Mouse (Mus musculus) monocyte, adult 2 months (primary cell): Measurements from ENCODE around the gene Rps6kc1.

Source experiments
- DNase-seq, 2 experiments: peaks; one replicate each; pipeline ENCODE4 v3.0.0; 2022; ENCODE audit warnings: low spot score in 2 of 2, low read depth in 1 of 2

The Rps6kc1 gene

GRCm38 (mm10) chr1:190836046-190836445, 75.5 kb downstream of the Rps6kc1 start:
- no peak for DNase-seq

- no peak for DNase-seq
Measured at GRCm38 (mm10) chr1:190834201-190834907, 77.2 kb downstream of the Rps6kc1 start.

DNA sequence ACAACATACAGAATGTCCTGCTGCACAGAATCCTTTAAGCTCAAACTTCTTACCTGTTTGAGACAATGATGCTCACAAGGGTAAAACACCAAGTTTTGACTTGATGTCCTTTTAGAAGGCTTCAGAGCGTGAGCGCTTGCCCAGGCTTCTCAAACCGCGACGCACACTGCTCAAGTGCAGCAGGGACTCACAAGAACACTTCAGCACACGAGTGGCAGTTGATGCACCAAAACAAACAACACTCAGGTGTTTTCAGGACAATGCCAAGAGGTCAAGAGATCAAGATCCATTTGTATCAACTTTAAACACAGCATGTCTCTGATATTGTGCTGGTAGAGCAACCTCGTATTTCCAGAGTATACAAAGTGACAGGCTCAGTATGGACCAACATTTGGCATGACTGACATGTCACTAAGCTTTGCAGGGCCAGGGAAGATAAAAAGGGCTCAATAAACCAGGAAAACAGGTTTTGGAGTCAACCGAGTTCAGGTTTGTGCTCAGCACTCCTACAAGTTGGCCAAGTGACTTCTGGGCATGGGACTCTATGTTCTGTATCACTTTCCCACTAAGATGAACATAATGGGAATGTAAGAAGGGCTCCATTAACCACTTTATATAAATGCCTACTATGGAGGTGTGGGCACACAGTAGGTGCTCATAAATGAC, 78.5 kb downstream of the Rps6kc1 start:
- DNase-seq: no peak

GRCm38 (mm10) chr1:190831839-190832497, 79.6 kb downstream of the Rps6kc1 start:
- no peak for DNase-seq

DNA sequence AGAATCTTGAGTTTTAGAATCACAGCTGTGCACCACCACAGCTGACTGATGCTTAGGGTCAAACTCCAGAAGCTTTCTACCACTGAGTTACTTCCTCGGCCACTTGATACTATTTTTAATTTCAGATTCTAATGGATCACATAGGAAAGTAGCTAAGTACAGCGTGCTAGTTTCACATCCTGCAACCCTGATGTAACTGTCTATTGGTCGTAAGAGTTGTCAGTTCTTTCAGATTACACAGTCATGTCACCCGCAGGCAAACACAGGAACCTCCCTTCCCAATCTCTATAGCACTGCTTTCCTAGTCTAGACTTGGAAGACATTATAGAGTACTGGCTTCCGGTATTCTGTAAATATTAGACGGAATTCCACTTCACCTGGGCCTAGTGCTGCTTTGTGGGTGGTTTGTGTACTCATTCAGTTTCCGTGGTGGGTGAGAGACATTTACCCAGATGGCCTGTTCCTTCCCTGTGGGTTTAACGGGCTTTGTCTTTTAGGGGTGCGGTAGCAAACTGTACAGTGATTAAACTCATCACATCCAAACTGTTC, 85.0 kb downstream of the Rps6kc1 start:
- DNase-seq: no peak

DNA sequence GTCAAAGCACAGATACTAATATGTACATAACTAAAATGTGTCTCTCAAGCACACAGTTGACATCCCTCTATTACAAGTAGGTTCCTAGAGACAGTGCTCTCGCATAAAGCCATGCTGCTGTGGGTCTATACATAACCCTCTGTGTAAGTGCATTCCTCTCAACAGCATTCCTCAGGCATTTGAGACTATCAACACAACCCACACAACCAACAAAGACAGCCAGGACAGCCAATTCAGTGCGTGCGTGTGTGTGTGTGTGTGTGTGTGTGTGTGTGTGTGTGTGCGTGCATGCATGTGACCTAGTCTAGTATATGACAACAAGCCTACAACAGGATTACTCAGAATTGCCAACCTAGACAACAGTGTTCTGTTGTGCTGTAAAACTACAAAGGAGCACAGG, 87.8 kb downstream of the Rps6kc1 start:
- no peak for DNase-seq

GRCm38 (mm10) chr1:190816141-190816540, 95.4 kb downstream of the Rps6kc1 start:
- DNase-seq: no peak

DNA sequence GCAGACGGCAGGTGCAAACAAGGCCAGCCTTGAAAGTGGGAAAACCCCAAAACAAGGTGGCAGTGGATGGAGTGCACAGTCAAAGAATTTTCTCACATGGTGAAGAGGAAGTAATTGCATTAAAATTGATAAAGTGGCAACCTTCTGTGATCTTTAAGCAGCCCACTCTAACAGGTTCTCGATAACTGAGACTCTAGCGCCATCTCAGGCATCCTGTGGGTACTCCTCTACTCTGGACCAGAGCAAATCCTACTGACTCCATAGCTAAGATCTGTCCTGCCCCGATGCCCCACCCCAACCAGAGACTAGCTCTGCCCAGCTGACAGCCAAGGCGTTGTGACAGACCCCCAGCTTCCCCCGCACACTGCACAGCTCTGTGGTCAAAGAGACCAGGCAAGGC, 101.2 kb downstream of the Rps6kc1 start:
- DNase-seq: no peak

DNA sequence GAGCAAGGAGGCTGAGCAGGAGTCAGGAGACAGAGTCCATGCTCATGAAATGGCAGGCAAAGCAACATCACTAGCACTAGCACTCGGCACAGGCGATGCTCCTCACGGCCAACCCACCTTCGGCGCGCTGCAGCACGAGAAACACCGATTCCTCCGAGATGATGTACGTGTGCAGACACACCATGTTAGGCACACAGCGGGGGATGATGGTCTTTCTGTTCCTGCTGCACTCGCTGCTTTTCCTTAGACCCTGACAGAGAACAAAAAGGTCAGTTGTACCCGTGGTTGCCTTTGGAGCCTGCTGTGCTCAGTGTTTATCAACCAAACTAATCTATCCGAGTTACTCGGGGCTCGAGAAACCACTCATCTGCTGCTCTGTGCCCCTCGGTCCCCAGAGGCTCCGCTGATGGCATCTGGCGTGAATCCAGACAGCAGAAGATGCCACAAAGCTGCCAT, 102.8 kb downstream of the Rps6kc1 start:
- DNase-seq: no peak

DNA sequence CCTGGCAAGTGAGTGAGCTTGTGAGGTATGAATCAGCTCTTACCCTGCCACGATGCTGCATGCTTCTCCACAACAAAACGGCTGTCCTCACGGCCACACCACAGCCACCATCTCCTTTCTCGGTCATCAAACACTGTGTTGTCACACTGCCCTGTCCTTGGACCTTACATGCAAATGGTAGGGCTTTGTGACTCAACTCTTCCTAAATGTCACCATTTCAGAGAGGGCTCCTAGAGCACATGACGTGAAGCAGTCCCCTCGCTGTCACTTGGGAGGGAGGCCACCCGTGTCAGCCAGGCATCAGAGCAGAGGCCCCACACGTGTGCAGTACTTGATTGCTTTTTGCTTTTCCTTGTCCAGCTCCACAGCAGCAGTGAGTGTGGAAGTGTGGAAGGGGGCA, 104.8 kb downstream of the Rps6kc1 start:
- DNase-seq: no peak

- no peak for DNase-seq
Measured at GRCm38 (mm10) chr1:190798668-190799067, 112.9 kb downstream of the Rps6kc1 start.

DNA sequence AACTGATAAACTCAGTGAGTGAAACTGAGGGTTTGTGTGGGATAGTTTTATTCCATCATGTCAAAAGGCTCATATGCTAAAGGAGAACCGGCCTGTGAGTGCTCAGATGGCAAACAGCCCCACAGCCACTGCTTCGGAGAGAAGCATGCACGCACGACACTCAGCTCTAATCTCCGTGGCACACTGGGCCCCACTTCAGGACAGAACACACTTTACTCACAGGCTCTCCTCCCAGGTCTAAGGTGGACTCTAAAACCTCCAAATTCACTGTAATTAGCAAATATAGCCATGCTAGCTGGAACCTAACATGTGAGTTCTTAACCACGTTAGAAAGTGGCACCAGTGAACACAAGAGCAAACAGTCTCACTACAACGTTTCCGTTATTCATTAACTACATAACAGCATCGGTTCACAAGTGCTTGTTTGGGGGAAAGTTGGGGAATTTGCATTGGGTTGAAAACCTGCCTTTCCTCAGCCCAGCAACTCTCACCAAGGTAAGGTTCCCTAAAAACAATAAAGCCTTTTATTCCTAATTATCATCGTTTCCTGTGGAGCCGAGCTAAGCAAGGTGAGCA, 114.0 kb downstream of the Rps6kc1 start:
- no peak for DNase-seq

- no peak for DNase-seq
Measured at GRCm38 (mm10) chr1:190796745-190797482, 114.7 kb downstream of the Rps6kc1 start.

DNA sequence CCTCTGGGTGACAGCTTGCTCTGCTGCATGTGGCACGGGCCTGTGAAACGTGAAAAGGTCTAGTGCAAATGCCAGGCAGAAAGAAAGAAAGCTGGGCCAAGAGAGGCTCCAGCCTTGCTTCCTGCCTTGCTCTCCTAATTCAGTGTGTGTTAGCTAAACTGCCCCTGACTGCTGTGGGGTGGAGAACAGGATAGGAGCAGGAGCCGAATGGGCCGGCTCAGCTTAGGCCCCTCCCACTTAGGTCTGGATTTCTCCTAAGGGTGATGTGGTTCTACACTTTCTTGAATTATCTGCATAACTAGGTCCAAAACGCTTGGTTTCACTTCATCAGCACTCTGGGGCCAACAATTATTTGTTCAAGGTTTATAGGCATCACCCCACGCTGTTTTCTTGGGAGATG, 119.9 kb downstream of the Rps6kc1 start:
- DNase-seq: no peak

DNA sequence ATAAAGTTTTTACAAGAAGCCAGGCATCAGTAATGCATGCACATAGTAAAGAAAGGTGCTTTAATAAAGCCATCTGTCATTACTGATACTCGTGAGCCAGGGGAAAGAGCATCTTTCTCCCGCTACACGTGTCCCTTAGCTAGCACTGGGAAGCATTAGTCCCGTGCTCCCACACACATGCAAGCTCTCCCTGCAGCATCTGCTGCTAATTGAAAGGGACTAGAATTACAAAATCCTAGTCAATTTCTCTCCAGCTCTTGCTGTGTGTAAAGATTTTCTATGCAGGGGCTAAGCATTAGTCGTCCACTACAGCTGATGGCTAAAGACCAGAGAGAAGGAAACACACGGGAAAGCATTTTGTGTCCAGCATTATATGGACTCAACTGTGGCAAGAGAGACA, 120.8 kb downstream of the Rps6kc1 start:
- no peak for DNase-seq

- no peak for DNase-seq
Measured at GRCm38 (mm10) chr1:190777660-190778059, 133.9 kb downstream of the Rps6kc1 start.

GRCm38 (mm10) chr1:190776260-190776659, 135.3 kb downstream of the Rps6kc1 start:
- DNase-seq: no peak

DNA sequence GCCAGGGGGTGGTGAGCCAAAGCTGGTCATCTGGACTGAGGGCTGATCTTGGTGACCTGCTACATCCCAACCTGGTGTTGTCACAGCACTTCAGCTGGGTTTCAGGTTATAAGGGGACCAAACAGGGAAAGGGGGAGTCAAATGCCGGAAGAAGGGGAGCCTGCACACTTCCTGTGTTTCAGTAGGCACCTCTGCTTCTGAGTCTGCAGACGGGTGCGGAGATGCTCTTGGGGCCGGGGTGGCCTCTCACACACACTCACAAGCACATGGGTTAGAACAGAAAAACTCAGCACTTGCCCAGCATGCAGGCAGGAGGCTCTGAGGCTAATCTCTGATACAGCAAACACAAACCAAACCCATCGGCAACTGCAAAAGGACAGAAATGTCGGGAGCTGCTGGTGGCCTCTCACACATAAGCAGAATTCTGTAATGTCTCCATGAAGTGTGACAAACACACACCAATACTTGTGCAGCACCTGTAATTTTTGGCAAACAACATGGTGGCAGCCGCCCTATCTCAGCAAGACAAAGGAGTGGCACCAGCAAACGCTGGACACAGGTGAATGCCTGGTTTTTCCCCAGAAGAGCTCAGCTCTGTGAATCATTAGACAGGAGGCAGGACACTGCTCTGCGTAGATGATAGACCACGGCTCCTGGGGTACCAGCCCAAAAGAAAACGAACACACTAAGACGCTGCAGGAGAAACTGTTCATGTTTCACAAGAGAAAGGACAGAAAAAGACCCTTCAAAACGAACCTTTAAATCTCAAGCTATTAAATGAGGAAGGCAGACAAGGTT, 139.3 kb downstream of the Rps6kc1 start:
- DNase-seq: no peak

GRCm38 (mm10) chr1:190769748-190770147, 141.8 kb downstream of the Rps6kc1 start:
- DNase-seq: no peak

DNA sequence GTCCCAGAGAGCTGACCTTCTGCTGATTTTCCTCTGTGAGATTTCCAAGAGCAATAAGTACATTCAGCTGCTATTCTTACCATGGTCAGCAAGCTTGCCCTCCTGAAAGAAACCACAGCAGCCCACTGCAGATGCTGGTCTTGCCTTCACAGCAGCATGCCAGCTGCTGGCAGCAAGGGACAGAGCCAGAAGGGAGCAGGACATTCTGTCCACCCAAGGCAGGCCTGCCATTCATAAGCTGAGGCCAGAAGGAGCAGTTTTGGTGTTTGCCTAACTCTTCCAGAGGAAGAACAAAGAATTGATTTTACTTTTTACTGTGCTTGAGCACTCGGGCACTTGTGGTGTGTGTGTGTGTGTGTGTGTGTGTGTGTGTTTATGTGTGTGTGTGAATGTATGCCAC, 143.3 kb downstream of the Rps6kc1 start:
- no peak for DNase-seq
